Mouse (Mus musculus): ENCODE results near the gene Nsun5. TPM values are rescaled to one million over a fixed set of nuclear protein-coding genes. Genes with fewer than 3 reads are reported as not detected.

Gene Nsun5
- total RNA-seq, 2 experiments from 2014 or later, result 6.4 to 6.7 TPM

DNA sequence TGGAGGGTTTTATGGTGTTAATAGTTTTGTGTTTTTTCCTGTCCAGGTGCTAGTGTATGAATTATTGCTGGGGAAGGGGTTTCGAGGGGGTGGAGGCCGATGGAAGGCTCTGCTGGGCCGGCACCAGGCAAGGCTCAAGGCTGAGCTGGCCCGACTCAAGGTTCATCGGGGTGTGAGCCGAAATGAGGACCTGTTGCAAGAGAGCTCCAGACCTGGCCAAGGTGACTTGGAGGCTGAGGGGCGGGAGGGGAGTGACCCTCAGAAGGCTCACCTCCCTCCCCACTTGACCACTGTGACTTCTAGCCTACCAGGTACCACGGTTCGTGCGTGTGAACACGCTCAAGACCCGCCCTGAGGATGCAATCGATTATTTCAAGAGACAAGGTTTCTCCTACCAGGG, 1.4 kb downstream of the Nsun5 start:
- DNase-seq (ENCODE audit: low spot score), result no peak

DNA sequence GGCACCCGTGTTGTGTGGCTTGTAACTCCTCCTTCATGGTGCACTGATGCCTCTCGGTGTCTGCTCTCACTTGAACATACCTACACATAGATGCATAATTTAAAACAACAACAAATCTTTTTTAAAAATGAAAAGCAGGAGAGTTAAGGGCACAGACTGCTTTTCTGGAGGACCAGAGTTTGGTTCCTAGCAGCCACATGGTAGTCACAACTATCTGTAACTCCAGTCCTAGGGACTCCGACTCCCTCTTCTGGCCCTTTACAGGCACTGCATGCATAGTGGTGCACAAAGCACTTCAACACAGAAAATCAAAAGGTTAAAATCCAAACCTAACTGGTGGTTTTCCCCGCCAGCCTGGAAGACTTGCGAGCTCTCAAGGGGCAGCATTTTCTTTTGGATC, 3.8 kb downstream of the Nsun5 start:
- no peak for DNase-seq (ENCODE audit: low spot score)

DNA sequence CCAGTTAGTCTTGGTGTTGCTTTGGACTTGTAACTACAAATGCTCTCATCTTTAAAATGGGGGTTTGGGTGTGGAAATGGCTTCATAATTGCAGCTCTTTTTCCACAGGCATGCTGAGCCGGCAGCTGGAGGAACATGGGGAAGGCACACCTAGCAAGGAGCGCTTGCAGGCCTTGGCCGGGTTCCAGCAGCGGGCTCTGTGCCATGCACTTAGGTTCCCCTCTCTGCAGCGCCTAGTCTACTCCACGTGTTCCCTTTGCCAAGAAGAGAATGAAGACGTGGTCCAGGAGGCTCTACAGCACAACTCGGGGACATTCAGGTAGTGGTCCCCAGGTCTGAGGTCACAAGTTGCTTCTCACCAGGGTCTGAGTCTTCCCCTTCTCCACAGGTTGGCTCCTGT, 5.4 kb downstream of the Nsun5 start:
- no peak for DNase-seq (ENCODE audit: low spot score)

DNA sequence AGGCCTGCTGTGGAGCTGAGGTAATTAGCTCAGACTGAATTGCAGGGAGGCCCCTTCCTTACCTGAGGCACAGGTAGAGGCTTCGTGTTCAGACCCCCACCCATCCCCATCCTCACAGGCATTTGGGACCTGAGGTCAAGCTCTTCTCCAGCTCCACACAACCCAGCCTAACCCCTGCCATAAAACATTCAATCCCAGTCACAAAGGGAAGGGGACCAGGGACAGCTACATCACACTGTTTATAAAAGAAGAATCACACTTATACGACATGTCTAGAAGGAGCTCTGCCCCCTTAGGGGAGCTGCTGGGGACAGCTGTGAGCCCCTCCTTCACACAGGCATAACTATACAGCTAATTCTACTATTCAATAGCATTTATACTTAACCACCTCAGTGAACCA, 6.6 kb downstream of the Nsun5 start:
- DNase-seq (ENCODE audit: low spot score), result no peak

DNA sequence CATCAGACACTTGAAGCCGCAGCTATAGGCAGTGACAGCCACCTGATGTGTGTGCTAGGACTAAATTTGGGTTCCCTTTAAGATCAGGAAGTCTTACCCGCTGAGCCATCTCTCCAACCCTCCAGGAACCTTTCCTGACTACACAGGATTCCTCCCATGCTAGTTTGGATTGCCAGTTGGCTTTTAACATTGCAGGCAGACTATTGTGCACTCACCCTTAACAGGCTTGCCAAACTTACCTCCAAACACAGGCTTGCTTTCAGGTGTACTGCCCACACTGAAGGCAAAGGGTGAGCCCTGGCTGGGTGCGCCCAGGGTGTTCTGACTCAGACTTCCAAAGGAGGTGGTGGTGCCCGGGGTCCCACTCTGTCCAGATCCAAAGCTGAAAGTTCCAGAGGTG, 10.9 kb downstream of the Nsun5 start:
- no peak for DNase-seq (ENCODE audit: low spot score)

DNA sequence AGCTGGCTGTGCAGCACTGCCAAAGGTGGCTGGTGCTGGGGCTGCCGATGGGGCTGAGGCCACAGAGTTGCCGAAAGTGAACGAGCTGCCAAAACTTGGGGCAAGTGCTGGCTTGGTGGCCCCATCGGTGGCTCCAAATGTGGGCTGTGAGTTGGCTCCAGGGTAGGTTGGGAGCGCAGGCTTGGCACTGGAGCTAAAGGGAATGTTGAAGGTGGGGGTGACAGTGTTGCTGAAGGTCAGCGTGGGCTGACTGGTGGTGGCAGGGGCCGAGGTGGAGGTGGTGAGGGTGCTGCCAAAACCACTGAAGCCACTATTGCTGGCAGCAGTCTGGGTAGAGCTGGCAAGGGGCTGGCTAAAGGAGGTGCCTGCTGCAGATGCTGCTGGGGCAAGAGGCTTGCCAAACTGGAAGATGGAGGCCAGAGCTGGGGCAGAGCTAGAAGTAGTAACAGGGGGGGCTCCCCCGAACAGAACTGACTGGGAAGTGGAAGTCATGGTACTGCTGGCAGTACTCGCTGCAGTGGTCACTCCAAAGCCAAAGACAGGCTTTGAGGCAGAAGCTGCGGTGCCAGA, 11.7 kb downstream of the Nsun5 start:
- DNase-seq (ENCODE audit: low spot score), result no peak

DNA sequence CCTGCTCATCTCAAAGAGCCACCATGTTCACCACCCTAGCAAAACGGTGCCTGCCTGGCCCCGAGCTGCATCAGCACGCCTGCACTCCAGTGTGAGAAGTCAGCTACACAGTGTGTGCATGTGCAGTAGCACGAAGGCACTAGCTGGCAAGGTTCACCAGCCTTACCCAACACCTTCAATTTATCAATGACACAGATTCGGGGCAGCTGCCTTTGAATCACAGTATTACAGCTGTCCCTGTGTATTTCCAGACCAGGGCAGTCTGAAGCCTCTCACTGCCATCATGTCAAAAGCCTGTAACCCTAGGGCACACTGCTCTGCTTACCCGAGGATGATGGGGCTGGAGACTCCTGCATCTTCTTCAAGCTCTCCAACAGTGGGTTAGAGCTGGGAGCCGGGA, 13.0 kb downstream of the Nsun5 start:
- DNase-seq (ENCODE audit: low spot score), result no peak

DNA sequence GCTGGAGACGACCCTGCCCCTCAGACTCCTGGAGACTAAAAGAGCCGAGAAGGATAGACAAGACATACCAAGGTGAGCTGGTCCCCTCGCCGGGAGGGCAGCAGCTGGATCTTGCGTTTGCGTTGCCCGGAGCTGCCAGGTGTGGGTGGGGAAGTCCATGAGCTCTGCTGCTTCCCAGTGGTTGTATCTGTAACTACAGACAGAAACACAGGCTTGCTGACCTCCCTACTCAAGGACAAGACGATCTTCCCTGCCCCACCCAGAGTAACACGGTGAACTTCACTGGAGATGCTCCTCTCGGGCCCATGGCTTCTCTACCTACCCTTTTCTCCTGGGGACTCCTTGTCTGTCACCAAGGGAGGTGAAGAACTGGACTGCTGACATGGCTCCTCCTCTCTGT, 14.0 kb downstream of the Nsun5 start:
- no peak for DNase-seq (ENCODE audit: low spot score)

DNA sequence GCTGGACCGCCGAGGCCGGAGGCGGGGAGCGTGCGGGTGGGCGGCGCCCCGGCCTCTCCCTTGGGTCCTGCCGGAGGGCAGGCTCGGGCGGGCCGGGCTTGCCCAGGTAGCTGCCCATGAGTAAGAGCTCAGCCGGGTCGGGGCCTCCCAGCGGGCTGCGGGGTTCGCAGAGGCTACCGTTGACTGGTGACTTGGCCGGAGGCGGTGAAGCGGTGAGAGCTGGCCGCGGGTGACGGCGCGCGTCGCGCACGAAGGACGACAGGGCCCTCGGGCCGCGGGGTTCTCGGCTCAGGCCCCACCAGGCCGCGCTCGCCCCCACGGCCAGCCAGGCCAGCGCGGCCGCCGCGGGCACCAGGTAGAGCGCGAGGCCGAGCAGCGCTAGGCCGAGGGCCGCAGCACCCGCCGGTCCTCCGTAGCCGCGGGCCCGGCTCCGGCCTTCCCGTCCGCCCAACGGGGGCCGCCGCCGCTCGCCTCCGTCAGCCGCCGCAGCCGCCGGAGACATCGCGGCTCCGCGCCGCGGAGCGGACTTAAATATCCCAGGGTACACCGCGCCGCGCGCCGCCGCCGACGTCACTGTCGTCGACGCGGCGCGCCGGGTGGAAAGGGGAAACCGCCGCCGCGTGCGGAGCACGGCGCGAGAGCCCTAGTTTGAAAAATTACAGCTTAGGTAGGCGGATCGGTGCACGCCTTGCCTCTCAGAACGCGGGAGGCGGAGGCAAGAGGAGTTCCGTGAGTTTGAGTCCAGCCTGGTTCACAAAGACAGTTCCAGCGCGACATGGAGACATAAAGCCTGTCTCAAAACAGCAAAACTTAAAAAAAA, 24.5 kb downstream of the Nsun5 start, which contains the start of gene Pom121:
Gene Pom121 (minus strand): TSS at position 543 of the 820 bp plus-strand sequence.
- DNase-seq (ENCODE audit: low spot score), result peak; percentile 75

DNA sequence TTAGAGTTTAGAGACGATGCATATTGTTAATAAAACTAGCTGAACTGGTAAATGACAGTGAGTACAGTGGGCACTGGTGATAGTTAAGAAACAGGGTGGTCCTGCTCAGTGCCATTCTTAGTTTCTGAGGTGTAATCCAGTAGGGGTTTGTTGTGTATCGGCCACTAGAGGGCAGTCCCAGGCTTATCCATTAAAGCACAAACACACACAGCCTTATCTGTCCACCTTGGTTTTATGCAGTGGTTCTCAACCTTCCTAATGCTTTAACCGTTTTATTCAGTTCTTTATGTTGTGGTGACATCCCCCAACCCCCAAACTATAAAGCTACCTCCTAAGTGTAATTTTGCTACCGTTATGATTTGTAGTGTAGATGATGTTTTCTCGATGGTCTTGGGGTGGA, 26.1 kb downstream of the Nsun5 start:
- peak; percentile 23 for DNase-seq (ENCODE audit: low spot score)

DNA sequence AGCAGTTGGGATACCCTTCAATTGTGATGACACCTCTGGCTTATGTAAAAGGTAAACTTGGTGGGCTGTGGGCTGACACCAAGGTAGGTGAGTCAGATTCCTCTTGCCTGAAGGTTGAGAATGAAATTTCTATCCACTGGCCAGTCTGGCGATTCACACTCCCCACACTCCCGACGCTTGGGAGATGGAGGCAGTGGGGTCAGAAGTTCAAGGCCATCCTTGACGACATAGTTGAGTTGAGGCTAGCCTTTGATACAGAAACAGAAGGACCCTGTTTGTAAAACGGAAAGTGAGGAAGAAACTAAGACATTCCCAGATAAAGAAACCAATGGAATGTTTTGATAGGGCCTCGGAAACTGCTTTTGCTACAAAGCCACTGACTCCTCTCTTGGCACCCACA, 29.6 kb downstream of the Nsun5 start:
- DNase-seq (ENCODE audit: low spot score), result no peak

DNA sequence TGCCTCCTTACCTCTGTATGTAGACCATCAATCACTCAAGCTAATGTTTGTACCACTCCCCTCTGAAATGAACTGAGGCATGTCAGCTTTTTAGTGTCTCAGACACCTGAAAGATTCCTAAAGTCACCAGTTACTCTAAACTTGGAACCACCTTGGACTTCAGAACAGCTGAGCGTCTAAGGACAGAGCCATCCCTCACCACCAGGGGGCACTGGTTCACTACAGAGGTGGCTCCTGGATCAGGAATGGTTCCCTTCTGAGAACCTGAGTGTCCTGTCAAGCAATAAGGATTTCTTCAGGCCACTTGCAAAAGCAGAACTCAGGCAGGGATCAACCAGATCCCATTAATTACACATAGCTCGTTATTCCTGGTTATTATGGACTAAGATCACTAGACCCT, 30.5 kb downstream of the Nsun5 start:
- peak; percentile 79 for DNase-seq (ENCODE audit: low spot score)

DNA sequence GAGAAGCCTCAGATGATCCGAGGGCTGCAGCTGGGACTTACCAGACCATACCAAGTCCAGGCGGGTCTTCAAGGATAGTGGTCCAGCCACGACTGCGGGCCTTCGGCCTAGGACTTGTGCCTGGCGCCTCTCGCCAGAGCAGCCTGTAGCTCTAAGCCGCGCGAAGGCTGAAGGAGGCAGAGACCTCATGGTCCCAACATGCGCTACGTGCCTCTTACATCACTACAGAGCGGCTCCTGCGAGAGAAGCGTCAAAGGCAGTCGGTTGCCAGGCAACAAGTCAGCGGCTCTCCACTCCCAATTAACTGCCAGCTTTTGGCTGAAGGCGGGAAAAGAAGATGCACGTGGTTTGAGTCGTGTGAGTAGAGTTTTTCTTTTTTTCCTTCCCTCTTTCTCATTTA, 34.9 kb downstream of the Nsun5 start:
- DNase-seq (ENCODE audit: low spot score), result no peak

DNA sequence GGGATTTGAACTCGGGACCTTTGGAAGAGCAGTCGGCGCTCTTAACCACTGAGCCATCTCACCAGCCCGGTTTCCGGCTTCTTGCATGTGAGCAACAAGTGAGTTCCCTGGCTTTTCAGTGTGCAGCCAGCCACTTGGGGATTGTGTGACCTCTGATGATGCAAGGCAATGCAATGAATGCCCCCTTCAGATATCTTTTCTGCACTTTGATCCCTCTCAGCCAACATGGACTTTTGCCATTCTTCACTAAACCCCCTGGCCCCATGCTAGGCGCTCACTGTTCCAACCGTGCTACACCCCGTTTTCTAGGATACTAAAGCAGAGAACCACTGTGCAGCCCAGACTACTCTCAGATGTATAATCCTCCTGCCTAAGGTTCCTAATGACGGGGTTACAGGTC, 35.7 kb downstream of the Nsun5 start:
- no peak for DNase-seq (ENCODE audit: low spot score)

DNA sequence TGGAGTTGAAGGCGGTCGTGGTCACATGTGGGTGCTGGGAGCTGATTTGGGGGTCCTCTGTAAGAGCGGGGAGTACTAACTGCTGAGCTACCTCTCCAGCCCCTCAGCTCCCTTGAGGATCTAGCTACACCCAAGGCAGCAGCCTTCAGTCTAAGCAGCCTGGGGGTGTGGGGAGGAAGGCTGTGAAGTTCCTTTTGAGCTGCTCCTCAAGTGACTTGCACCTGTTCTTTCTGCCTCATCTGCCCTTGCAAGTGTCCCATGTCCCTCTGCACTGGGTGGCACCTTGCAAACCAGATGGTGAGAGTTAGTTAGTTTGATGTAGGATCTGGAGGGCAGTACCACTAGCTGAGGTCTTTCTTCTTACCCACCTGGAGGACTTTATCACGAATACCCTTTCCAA, 38.4 kb downstream of the Nsun5 start:
- no peak for DNase-seq (ENCODE audit: low spot score)

DNA sequence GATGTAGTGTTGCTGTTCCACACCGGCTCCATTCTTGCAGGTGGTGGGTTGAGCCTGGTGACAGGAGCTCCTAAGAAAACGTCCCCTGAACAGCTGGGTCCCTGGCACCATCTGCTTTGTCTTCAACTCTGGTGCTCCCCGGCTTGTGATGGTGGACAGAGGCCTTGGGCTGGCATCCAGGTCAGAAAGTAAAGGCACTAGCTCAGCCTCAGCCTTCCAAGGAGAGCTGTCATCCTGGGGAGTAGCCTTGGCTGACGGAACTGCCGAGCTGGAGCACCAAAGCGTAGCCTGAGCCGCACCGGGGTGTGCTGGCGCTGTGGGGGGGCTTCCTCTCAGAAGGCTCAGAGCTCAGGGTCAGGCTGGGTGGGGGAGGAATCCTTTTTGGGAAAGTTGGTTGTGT, 40.5 kb downstream of the Nsun5 start:
- DNase-seq (ENCODE audit: low spot score), result no peak

Small RNAs within 50 kb of the gene (microRNA-seq; reads per million reads assigned to microRNA genes)
- gene Mir7033, result not detected

Other genes starting within 250 kb of the Nsun5 start
- gene Tbl2, start 220.3 kb upstream of the Nsun5 start, total RNA-seq (2021), result 1 to 10 TPM; 7.0 to 7.6 TPM
- gene Bcl7b, start 201.7 kb upstream of the Nsun5 start, total RNA-seq (2021), result 10 to 100 TPM; 26.3 to 31.3 TPM
- gene Baz1b, start 182.7 kb upstream of the Nsun5 start, total RNA-seq (2021), result 10 to 100 TPM; 32.9 to 34.8 TPM
- gene Fzd9, start 118.7 kb upstream of the Nsun5 start, total RNA-seq (2021), result 10 to 100 TPM; 29.0 to 51.7 TPM
- not detected for gene Fkbp6, start 19.9 kb upstream of the Nsun5 start, total RNA-seq (2021)
- gene Trim50, start 16.7 kb upstream of the Nsun5 start, total RNA-seq (2021), result not detected
- gene Pom121, start 24.6 kb downstream of the Nsun5 start, total RNA-seq (2021), result 10 to 100 TPM; 10.0 to 10.9 TPM
- gene Hip1, start 175.2 kb downstream of the Nsun5 start, total RNA-seq (2021), result 10 to 100 TPM; 17.3 TPM
- gene Ccl26, start 193.6 kb downstream of the Nsun5 start, total RNA-seq (2021), result not detected
- gene Ccl24, start 203.1 kb downstream of the Nsun5 start, total RNA-seq (2021), result 1 to 10 TPM in 1 of 2 experiments, under 1 TPM in 1; 0.32 to 1.4 TPM

Data from gastrocnemius, adult 18-20 months (tissue).